9 mouse cellular contexts compared by ENCODE assay signal in genomic region chr5:136465770-136466406, GRCm38 (mm10).
DNase-seq lines count a peak whose midpoint lies in the region; ATAC-seq and TF ChIP-seq lines count a peak whose summit lies in the region.
"Had no signal": no experiment of that assay in that cellular context is flagged by ENCODE, and none has a peak within 500 bp of the region (broad histone marks: within the 10 kb centered on the region; RNA-seq: fewer than 3 reads in every experiment).

No protein-coding gene starts in this region.

- no peak for TF ChIP-seq EP300 in stomach, postnatal 0 days (optimal IDR thresholded peaks at IDR 0.05)

- peak overlapping the region; percentile 6; the same call in 1 of the 2 replicates for H3K4me2 ChIP-seq in stomach, postnatal 0 days (replicated peaks; ENCODE audit: low read depth)
- H3K4me2 ChIP-seq: liver, embryonic 12.5 days had no signal

- H3K4me3 ChIP-seq in megakaryocyte, embryonic 14.5 days (replicated peaks) = peak overlapping the region; percentile 87
- no peak overlapping the region for H3K4me3 ChIP-seq in stomach, postnatal 0 days (ENCODE audit: low read depth, low read length)
- H3K4me3 ChIP-seq: liver, embryonic 12.5 days had no signal

- no peaks in the 10 kb centered on the region for H3K27me3 ChIP-seq in megakaryocyte, embryonic 14.5 days (replicated peaks)
- H3K27me3 ChIP-seq in stomach, postnatal 0 days (ENCODE audit: control insufficient read depth, insufficient read depth, low read length) = no peaks in the 10 kb centered on the region
- H3K27me3 ChIP-seq: liver, embryonic 12.5 days had no signal

- H3K36me3 ChIP-seq in megakaryocyte, embryonic 14.5 days (replicated peaks; ENCODE audit: low read length) = peaks cover 20% of the 10 kb centered on the region
- no peaks in the 10 kb centered on the region for H3K36me3 ChIP-seq in stomach, postnatal 0 days (ENCODE audit: control insufficient read depth, insufficient read depth, low read length)

- no peak for ATAC-seq in megakaryocyte, adult 5-6 weeks (ENCODE audit: poor library complexity, severe bottlenecking)
- ATAC-seq in stomach, postnatal 0 days (ENCODE audit: low FRiP score, low TSS enrichment) = peak; percentile 52; the same call in 1 of the 2 replicates
- no peak for ATAC-seq in monocyte, adult 5-6 weeks (replicated peaks; ENCODE audit: insufficient number of reproducible peaks, low FRiP score, low TSS enrichment, poor library complexity, severe bottlenecking)
- ATAC-seq: liver, embryonic 12.5 days had no signal

- H3K4me1 ChIP-seq in megakaryocyte, embryonic 14.5 days = peaks cover 86% of the 10 kb centered on the region
- H3K4me1 ChIP-seq in stomach, postnatal 0 days (replicated peaks; ENCODE audit: control insufficient read depth, insufficient read depth) = peaks cover 19% of the 10 kb centered on the region

- H3K9me3 ChIP-seq in megakaryocyte, embryonic 14.5 days = no peaks in the 10 kb centered on the region
- no peaks in the 10 kb centered on the region for H3K9me3 ChIP-seq in stomach, postnatal 0 days (ENCODE audit: control insufficient read depth, low read length)
- H3K9me3 ChIP-seq: liver, embryonic 12.5 days had no signal

- WGBS in stomach, postnatal 0 days = 31% methylated on average over 11 of the region's 11 CpGs

- intact Hi-C loops in heart, postnatal 10 days (cut with DNase I) = loop anchor here (2.0 kb wide), 1 partner anchor 101 kb away; the partner anchor contains the start of gene Cux1
- intact Hi-C loops in left cerebral cortex, postnatal 4 days (cut with DNase I) = no loop called here

- TF ChIP-seq CTCF in stomach, postnatal 0 days (IDR thresholded peaks at IDR 0.05; ENCODE audit: low read depth) = peak; percentile 30

- peak overlapping the region; percentile 69; the same call in 1 of the 2 replicates for H3K27ac ChIP-seq in stomach, postnatal 0 days (replicated peaks)
- H3K27ac ChIP-seq: liver, embryonic 12.5 days had no signal

- peak; percentile 33 for DNase-seq in adrenal gland, postnatal 25 days
- DNase-seq in heart, postnatal 10 days = peak; percentile 53 to 62
- DNase-seq in stomach, postnatal 0 days (ENCODE audit: low spot score) = peak; percentile 49
- no peak for DNase-seq in left cerebral cortex, postnatal 4 days
- DNase-seq in right cerebral cortex, adult 2 months (ENCODE audit: low spot score in 2 of 2) = no peak

- peak overlapping the region; percentile 28; the same call in 1 of the 2 replicates for H3K9ac ChIP-seq in stomach, postnatal 0 days (ENCODE audit: low read length)
- H3K9ac ChIP-seq: liver, embryonic 12.5 days had no signal

Comparison
In these comparisons a context has a peak if more than half of its experiments do, and no peak if none do; other contexts are left out.
1. DNase-seq: peak in adrenal gland, postnatal 25 days (single experiment), heart, postnatal 10 days (2 of 2) and stomach, postnatal 0 days (single experiment); none in left cerebral cortex, postnatal 4 days (single experiment) and right cerebral cortex, adult 2 months (0 of 2).